3 mouse cellular contexts compared by ENCODE assay signal in the genomic region with DNA sequence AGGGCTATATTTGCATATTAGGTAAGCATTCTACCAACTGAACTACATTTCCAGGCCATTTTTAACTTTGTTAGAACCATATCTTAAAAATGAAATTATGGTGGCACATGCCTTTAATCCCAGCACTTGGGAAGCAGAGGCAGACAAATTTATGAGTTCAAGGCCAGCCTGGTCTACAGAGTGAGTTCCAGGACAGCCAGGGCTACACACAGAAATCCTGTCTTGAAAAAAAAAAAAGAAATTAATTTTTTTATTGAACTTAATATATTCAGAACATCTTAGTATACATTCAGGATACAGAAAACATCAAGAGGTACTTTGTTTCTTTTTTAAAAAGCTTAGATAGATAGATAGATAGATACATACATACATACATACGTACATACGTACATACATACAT. TPM values are rescaled to one million over a fixed set of nuclear protein-coding genes. Genes with fewer than 3 reads are reported as not detected.
A peak's percentile ranks its signal among the peaks of the same experiment; 100 is the strongest.
DNase-seq lines count a peak whose midpoint lies in the region; TF ChIP-seq lines count a peak whose summit lies in the region.
"Not testable (repeated sequence)": the region's sequence is repeated elsewhere in the genome, so short reads cannot be mapped to it uniquely, and the experiment has no call there.

Gene 4930590J08Rik (plus strand): TSS at position 301 of the 400 bp plus-strand sequence.

- TF ChIP-seq POLR2A in embryonic fibroblast, embryonic 13.5 days (IDR thresholded peaks at IDR 0.05; ENCODE audit: low read depth, low read length); testis, adult 2 months (IDR thresholded peaks at IDR 0.05; ENCODE audit: control insufficient read depth, low read depth, low read length): not testable (repeated sequence)

- H3K27me3 ChIP-seq in testis, adult 2 months (ENCODE audit: control insufficient read depth, insufficient read depth, low read length) = not testable (repeated sequence)

- not testable (repeated sequence) for H3K36me3 ChIP-seq in testis, adult 2 months (ENCODE audit: control insufficient read depth, insufficient read depth, low read length)

- not testable (repeated sequence) for H3K4me3 ChIP-seq in embryonic fibroblast, embryonic 13.5 days (ENCODE audit: insufficient read depth, low read length); gastrocnemius, adult 2 months
- peak within 1 kb of the TSS; percentile 90 for H3K4me3 ChIP-seq in testis, adult 2 months (ENCODE audit: control insufficient read depth, low read depth, low read length)

- intact Hi-C loops in gastrocnemius, adult 2 months (cut with DNase I) = loop anchor here (5.0 kb wide), 1 partner anchor 365 kb away; no protein-coding TSS in a partner anchor

- not testable (repeated sequence) for H3K4me1 ChIP-seq in embryonic fibroblast, embryonic 13.5 days (ENCODE audit: control insufficient read depth, insufficient read depth, low read length); testis, adult 2 months (ENCODE audit: control insufficient read depth, insufficient read depth, low read length)

- DNase-seq in gastrocnemius, adult 2 months = not testable (repeated sequence)

- 0 out of 2 replicates have a peak within 1 kb of the TSS, but pooled peaks have one; percentile 1 for H3K27ac ChIP-seq in embryonic fibroblast, embryonic 13.5 days (ENCODE audit: insufficient read depth, low read length)
- H3K27ac ChIP-seq in gastrocnemius, adult 2 months = 0 out of 2 replicates have a peak within 1 kb of the TSS, but pooled peaks have one; percentile 38
- H3K27ac ChIP-seq in testis, adult 2 months (ENCODE audit: control insufficient read depth, insufficient read depth, low read depth, low read length) = peak within 1 kb of the TSS; percentile 78

- TF ChIP-seq CTCF in embryonic fibroblast, embryonic 13.5 days (IDR thresholded peaks at IDR 0.05; ENCODE audit: borderline replicate concordance, insufficient read depth, low read length); gastrocnemius, adult 2 months (IDR thresholded peaks at IDR 0.05); testis, adult 2 months (IDR thresholded peaks at IDR 0.05; ENCODE audit: control insufficient read depth, insufficient read depth, insufficient replicate concordance, low read depth, low read length): not testable (repeated sequence)

RNA-seq across cellular contexts. Expression of gene 4930590J08Rik, which starts in this region (rescaled TPM):
- polyA plus RNA-seq in embryonic fibroblast, embryonic 13.5 days (2011; ENCODE audit: insufficient read length, low read depth, missing spikeins) = 0.81 and 1.2 TPM in 2 replicates
- total RNA-seq in gastrocnemius, adult 2 months (2021) = 1 to 10 TPM; 1.6 to 2.9 TPM
- 131 and 134 TPM in 2 replicates for polyA plus RNA-seq in testis, adult 2 months (2012; rRNA removed)

Comparison
In these comparisons a context has a peak if more than half of its experiments do, and no peak if none do; other contexts are left out.
1. RNA of gene 4930590J08Rik (polyA plus RNA-seq): 131 to 134 TPM in testis, adult 2 months; 0.81 to 1.2 TPM in embryonic fibroblast, embryonic 13.5 days; every median in the first group is over 10 times any median in the second.
2. H3K27ac ChIP-seq: peak in every context shown above with its lines; median percentile 78 in testis, adult 2 months; 38 in gastrocnemius, adult 2 months; 1 in embryonic fibroblast, embryonic 13.5 days.